Mouse (Mus musculus): ENCODE data around the gene Gins1. TPM values are rescaled to one million over a fixed set of nuclear protein-coding genes. Genes with fewer than 3 reads are reported as not detected.

Gene Gins1
- polyA plus RNA-seq, 1 experiment from 2014 or later: 28.2 TPM

- no peaks in the 10 kb centered on the region for H3K9me3 ChIP-seq (ENCODE audit: control insufficient read depth, low read length)
- WGBS: 85% methylated on average over 8 of the region's 8 CpGs
Observed at GRCm38 (mm10) chr2:150973401-150974115, 68.4 kb downstream of the Gins1 start.

GRCm38 (mm10) chr2:150976871-150977270 is 71.7 kb downstream of the Gins1 start:
- H3K9ac ChIP-seq (ENCODE audit: low read length): no peak overlapping the region
- no peaks in the 10 kb centered on the region for H3K9me3 ChIP-seq (ENCODE audit: control insufficient read depth, low read length)
- H3K4me2 ChIP-seq (ENCODE audit: low read length): no peak overlapping the region
- H3K4me1 ChIP-seq (ENCODE audit: control insufficient read depth in 2 of 2, insufficient read depth in 2 of 2, low read length in 2 of 2): peaks cover 0 to 2% of the 10 kb centered on the region in 2 experiments; a peak in 2 of 4 replicates
- no peaks in the 10 kb centered on the region for H3K27me3 ChIP-seq (ENCODE audit: control insufficient read depth, insufficient read depth, low read length)
- no peak for ATAC-seq (ENCODE audit: insufficient number of reproducible peaks, insufficient read depth, low FRiP score, low read depth)
- 0 out of 2 replicates have a peak, but pooled peaks cover 15% of the 10 kb centered on the region for H3K36me3 ChIP-seq (ENCODE audit: control insufficient read depth, insufficient read depth, low read length)
- no peak overlapping the region for H3K4me3 ChIP-seq (ENCODE audit: control insufficient read depth in 1 of 2, insufficient read depth in 1 of 2, low read depth in 1 of 2, low read length in 2 of 2)
- 75% methylated on average over 5 of the region's 5 CpGs for WGBS
- H3K27ac ChIP-seq (replicated peaks in 1 of 2; ENCODE audit: control insufficient read depth in 1 of 2, insufficient read depth in 1 of 2, low read depth in 2 of 2, low read length in 2 of 2): no peak overlapping the region

More at GRCm38 (mm10) chr2:150973401-150974115, 68.4 kb downstream of the Gins1 start:
- Histone ChIP-seq H3K9ac (ENCODE audit: low read length) (no peak overlapping the region), H3K4me3 (ENCODE audit: control insufficient read depth in 1 of 2, insufficient read depth in 1 of 2, low read depth in 1 of 2, low read length in 2 of 2) (no peak overlapping the region), H3K36me3 (ENCODE audit: control insufficient read depth, insufficient read depth, low read length) (peaks cover 20% of the 10 kb centered on the region; the same call in 1 of the 2 replicates), H3K4me1 (ENCODE audit: control insufficient read depth in 2 of 2, insufficient read depth in 2 of 2, low read length in 2 of 2) (no peaks in the 10 kb centered on the region), H3K27me3 (ENCODE audit: control insufficient read depth, insufficient read depth, low read length) (no peaks in the 10 kb centered on the region), H3K4me2 (ENCODE audit: low read length) (no peak overlapping the region), H3K27ac (replicated peaks in 1 of 2; ENCODE audit: control insufficient read depth in 1 of 2, insufficient read depth in 1 of 2, low read depth in 2 of 2, low read length in 2 of 2) (no peak overlapping the region)
- no peak for ATAC-seq (ENCODE audit: insufficient number of reproducible peaks, insufficient read depth, low FRiP score, low read depth)

- Histone ChIP-seq H3K9ac (ENCODE audit: low read length) (no peak overlapping the region), H3K27ac (replicated peaks in 1 of 2; ENCODE audit: control insufficient read depth in 1 of 2, insufficient read depth in 1 of 2, low read depth in 2 of 2, low read length in 2 of 2) (no peak overlapping the region), H3K36me3 (ENCODE audit: control insufficient read depth, insufficient read depth, low read length) (0 out of 2 replicates have a peak, but pooled peaks cover 13% of the 10 kb centered on the region), H3K4me1 (ENCODE audit: control insufficient read depth in 2 of 2, insufficient read depth in 2 of 2, low read length in 2 of 2) (peaks cover 0 to 2% of the 10 kb centered on the region in 2 experiments; a peak in 2 of 4 replicates), H3K9me3 (ENCODE audit: control insufficient read depth, low read length) (no peaks in the 10 kb centered on the region), H3K27me3 (ENCODE audit: control insufficient read depth, insufficient read depth, low read length) (no peaks in the 10 kb centered on the region), H3K4me2 (ENCODE audit: low read length) (no peak overlapping the region), H3K4me3 (ENCODE audit: control insufficient read depth in 1 of 2, insufficient read depth in 1 of 2, low read depth in 1 of 2, low read length in 2 of 2) (no peak overlapping the region)
- ATAC-seq (ENCODE audit: insufficient number of reproducible peaks, insufficient read depth, low FRiP score, low read depth): no peak
- 89% methylated on average over 6 of the region's 6 CpGs for WGBS
Observed at GRCm38 (mm10) chr2:150977676-150978075, 72.5 kb downstream of the Gins1 start.

- no peaks in the 10 kb centered on the region for H3K27me3 ChIP-seq (ENCODE audit: control insufficient read depth, insufficient read depth, low read length)
- H3K9me3 ChIP-seq (ENCODE audit: control insufficient read depth, low read length): no peaks in the 10 kb centered on the region
- no peak overlapping the region for H3K27ac ChIP-seq (replicated peaks in 1 of 2; ENCODE audit: control insufficient read depth in 1 of 2, insufficient read depth in 1 of 2, low read depth in 2 of 2, low read length in 2 of 2)
- H3K4me2 ChIP-seq (ENCODE audit: low read length): no peak overlapping the region
- H3K36me3 ChIP-seq (ENCODE audit: control insufficient read depth, insufficient read depth, low read length): 0 out of 2 replicates have a peak, but pooled peaks cover 7% of the 10 kb centered on the region
- H3K4me3 ChIP-seq (ENCODE audit: control insufficient read depth in 1 of 2, insufficient read depth in 1 of 2, low read depth in 1 of 2, low read length in 2 of 2): no peak overlapping the region
- WGBS: 64% methylated on average over 3 of the region's 3 CpGs
- H3K4me1 ChIP-seq (ENCODE audit: control insufficient read depth in 2 of 2, insufficient read depth in 2 of 2, low read length in 2 of 2): peaks cover 0 to 2% of the 10 kb centered on the region in 2 experiments; a peak in 2 of 4 replicates
- ATAC-seq (ENCODE audit: insufficient number of reproducible peaks, insufficient read depth, low FRiP score, low read depth): no peak; the same call in 1 of the 2 replicates
- no peak overlapping the region for H3K9ac ChIP-seq (ENCODE audit: low read length)
Observed at GRCm38 (mm10) chr2:150978791-150979190, 73.6 kb downstream of the Gins1 start.

- no peak overlapping the region for H3K4me3 ChIP-seq (ENCODE audit: control insufficient read depth in 1 of 2, insufficient read depth in 1 of 2, low read depth in 1 of 2, low read length in 2 of 2)
- no peak overlapping the region for H3K27ac ChIP-seq (replicated peaks in 1 of 2; ENCODE audit: control insufficient read depth in 1 of 2, insufficient read depth in 1 of 2, low read depth in 2 of 2, low read length in 2 of 2)
- H3K9me3 ChIP-seq (ENCODE audit: control insufficient read depth, low read length): no peaks in the 10 kb centered on the region
- 86% methylated on average over 14 of the region's 14 CpGs for WGBS
- H3K4me2 ChIP-seq (ENCODE audit: low read length): no peak overlapping the region
- H3K9ac ChIP-seq (ENCODE audit: low read length): no peak overlapping the region
- H3K4me1 ChIP-seq (ENCODE audit: control insufficient read depth in 2 of 2, insufficient read depth in 2 of 2, low read length in 2 of 2): peaks cover 0 to 2% of the 10 kb centered on the region in 2 experiments; a peak in 2 of 4 replicates
- 0 out of 2 replicates have a peak, but pooled peaks cover 4% of the 10 kb centered on the region for H3K36me3 ChIP-seq (ENCODE audit: control insufficient read depth, insufficient read depth, low read length)
- no peaks in the 10 kb centered on the region for H3K27me3 ChIP-seq (ENCODE audit: control insufficient read depth, insufficient read depth, low read length)
- no peak for ATAC-seq (ENCODE audit: insufficient number of reproducible peaks, insufficient read depth, low FRiP score, low read depth)
Observed at GRCm38 (mm10) chr2:150979861-150980620, 74.8 kb downstream of the Gins1 start.

Other genes starting within 250 kb of the Gins1 start
- 8.4 and 11.6 TPM in 2 replicates for gene Acss1, start 236.9 kb upstream of the Gins1 start, polyA plus RNA-seq (2014; fragmentation: Nextera tagmentation; extraction: Ambion mirVana)
- gene Vsx1, start 216.0 kb upstream of the Gins1 start, polyA plus RNA-seq (2014; fragmentation: Nextera tagmentation; extraction: Ambion mirVana): not detected in 2 replicates
- 18.5 and 18.6 TPM in 2 replicates for gene Entpd6, start 156.4 kb upstream of the Gins1 start, polyA plus RNA-seq (2014; fragmentation: Nextera tagmentation; extraction: Ambion mirVana)
- 161 and 199 TPM in 2 replicates for gene Pygb, start 118.7 kb upstream of the Gins1 start, polyA plus RNA-seq (2014; fragmentation: Nextera tagmentation; extraction: Ambion mirVana)
- gene Abhd12, start 659 bp upstream of the Gins1 start, polyA plus RNA-seq (2014; fragmentation: Nextera tagmentation; extraction: Ambion mirVana): 44.1 and 46.4 TPM in 2 replicates
- 4.0 and 5.8 TPM in 2 replicates for gene Ninl, start 134.0 kb downstream of the Gins1 start, polyA plus RNA-seq (2014; fragmentation: Nextera tagmentation; extraction: Ambion mirVana)
- gene Nanp, start 134.0 kb downstream of the Gins1 start, polyA plus RNA-seq (2014; fragmentation: Nextera tagmentation; extraction: Ambion mirVana): 18.2 and 19.2 TPM in 2 replicates
- not detected in 2 replicates for gene Gm14151, start 186.9 kb downstream of the Gins1 start, polyA plus RNA-seq (2014; fragmentation: Nextera tagmentation; extraction: Ambion mirVana)
- gene Gm14147, start 192.8 kb downstream of the Gins1 start, polyA plus RNA-seq (2014; fragmentation: Nextera tagmentation; extraction: Ambion mirVana): not detected in 2 replicates

Measured in heart, embryonic 14.5 days (tissue).